Mouse (Mus musculus) intestine, embryonic 14.5 days (tissue): ENCODE measurements around the gene Tpi1. TPM values are rescaled to one million over a fixed set of nuclear protein-coding genes. Genes with fewer than 3 reads are reported as not detected.

Experiments
- ATAC-seq: fragments of 200-750 bp; cut with Nextera tagmentation; replicated peaks from 2 replicates; pipeline ENCODE4 v1.8.0; 2017; ENCODE audit warnings: low read depth, moderate number of reproducible peaks, moderate TSS enrichment, moderate library complexity; ENCODE audit not compliant: low FRiP score, low TSS enrichment
- DNase-seq: peaks from one replicate; pipeline ENCODE4 v3.0.0-alpha.2; 2018; ENCODE audit warnings: low spot score
- H3K27ac ChIP-seq: fragments of 300-500 bp; sonication (generic); 2 replicates; pipeline ENCODE4 v1.5.1; 2014; ENCODE audit warnings: low read depth, mild to moderate bottlenecking, control low read depth
- H3K27me3 ChIP-seq: fragments of 300-500 bp; sonication (generic); replicated peaks from 2 replicates; pipeline ENCODE4 v1.6.1; 2014; ENCODE audit warnings: low read length, control low read depth; ENCODE audit not compliant: control insufficient read depth, insufficient read depth
- H3K36me3 ChIP-seq: fragments of 300-500 bp; sonication (generic); 2 replicates; pipeline ENCODE4 v1.6.1; 2014; ENCODE audit warnings: low read length, control low read depth; ENCODE audit not compliant: control insufficient read depth, insufficient read depth
- H3K4me1 ChIP-seq: fragments of 300-500 bp; sonication (generic); replicated peaks from 2 replicates; pipeline ENCODE4 v1.6.1; 2014; ENCODE audit warnings: low read length, control low read depth, mixed read lengths; ENCODE audit not compliant: control insufficient read depth, insufficient read depth
- H3K4me2 ChIP-seq: fragments of 300-500 bp; sonication (generic); 2 replicates; pipeline ENCODE4 v1.6.1; 2014; ENCODE audit warnings: low read length
- H3K4me3 ChIP-seq: fragments of 300-500 bp; sonication (generic); 2 replicates; pipeline ENCODE4 v1.5.1; 2014; ENCODE audit warnings: low read depth, low read length, control low read depth, mixed read lengths
- H3K9ac ChIP-seq: fragments of 300-500 bp; sonication (generic); 2 replicates; pipeline ENCODE4 v1.6.1; 2014; ENCODE audit warnings: mild to moderate bottlenecking, low read length
- H3K9me3 ChIP-seq: fragments of 300-500 bp; sonication (generic); 2 replicates; pipeline ENCODE4 v1.6.1; 2016; ENCODE audit warnings: low read length, control low read depth; ENCODE audit not compliant: control insufficient read depth
- WGBS: fragments of 180-500 bp; shearing (Covaris S2); extraction: QIAGEN DNeasy Blood & Tissue Kit; methylation state at CpG from one replicate; pipeline ENCODE4 v1.1.7; 2014; 5-methylcytosine and 5-hydroxymethylcytosine counted together
- polyA plus RNA-seq: library from polyadenylated mRNA; unstranded; fragments of >200 nt; fragmentation: Nextera tagmentation; extraction: Ambion mirVana; gene quantifications from 2 replicates; pipeline ENCODE4 v1.2.1, GENCODE M21; 2014

The Tpi1 gene
- polyA plus RNA-seq, 1 experiment from 2014 or later, result 1,059 TPM

GRCm38 (mm10) chr6:124782436-124782835, 31.7 kb downstream of the Tpi1 start:
- DNase-seq, result peak; percentile 62
- Histone ChIP-seq H3K4me1 (peaks cover 14% of the 10 kb centered on the region; the same call in 1 of the 2 replicates), H3K9ac (no peak overlapping the region), H3K4me2 (peak overlapping the region; percentile 44), H3K9me3 (no peaks in the 10 kb centered on the region), H3K4me3 (peak overlapping the region; percentile 17; the same call in 1 of the 2 replicates), H3K36me3 (no peaks in the 10 kb centered on the region), H3K27me3 (0 out of 2 replicates have a peak, but pooled peaks cover 10% of the 10 kb centered on the region), H3K27ac (no peak overlapping the region)
- WGBS, result 26% methylated on average over 6 of the region's 6 CpGs
- no peak; the same call in 1 of the 2 replicates for ATAC-seq

GRCm38 (mm10) chr6:124780917-124781316, 33.2 kb downstream of the Tpi1 start:
- H3K9me3 ChIP-seq, result no peaks in the 10 kb centered on the region
- WGBS, result 87% methylated on average over 7 of the region's 7 CpGs

GRCm38 (mm10) chr6:124779984-124780416, 34.1 kb downstream of the Tpi1 start:
- WGBS, result 5% methylated on average over 10 of the region's 10 CpGs

More at GRCm38 (mm10) chr6:124780917-124781316, 33.2 kb downstream of the Tpi1 start:
- Histone ChIP-seq H3K4me2 (no peak overlapping the region), H3K4me1 (peaks cover 14% of the 10 kb centered on the region; the same call in 1 of the 2 replicates), H3K36me3 (no peaks in the 10 kb centered on the region), H3K9ac (no peak overlapping the region), H3K4me3 (no peak overlapping the region), H3K27me3 (0 out of 2 replicates have a peak, but pooled peaks cover 10% of the 10 kb centered on the region), H3K27ac (no peak overlapping the region)
- no peak for ATAC-seq
- no peak for DNase-seq

GRCm38 (mm10) chr6:124779222-124779983, 34.7 kb downstream of the Tpi1 start, which contains the start of gene Lrrc23:
Lrrc23 (minus strand) TSS chr6:124779727.
- peak; percentile 34; the same call in 1 of the 2 replicates for ATAC-seq
- WGBS, result 3% methylated on average over 23 of the region's 23 CpGs
- H3K4me1 ChIP-seq, result peaks cover 14% of the 10 kb centered on the region; the same call in 1 of the 2 replicates

More at GRCm38 (mm10) chr6:124779984-124780416, 34.1 kb downstream of the Tpi1 start:
- DNase-seq, result no peak
- Histone ChIP-seq H3K27me3 (0 out of 2 replicates have a peak, but pooled peaks cover 10% of the 10 kb centered on the region), H3K9me3 (no peaks in the 10 kb centered on the region), H3K27ac (no peak overlapping the region), H3K4me2 (peak overlapping the region; percentile 73), H3K36me3 (no peaks in the 10 kb centered on the region), H3K4me1 (peaks cover 14% of the 10 kb centered on the region; the same call in 1 of the 2 replicates), H3K4me3 (peak overlapping the region; percentile 40), H3K9ac (peak overlapping the region; percentile 29; the same call in 1 of the 2 replicates)
- no peak; the same call in 1 of the 2 replicates for ATAC-seq

GRCm38 (mm10) chr6:124770511-124770910, 43.6 kb downstream of the Tpi1 start:
- Histone ChIP-seq H3K9me3 (no peaks in the 10 kb centered on the region), H3K4me3 (no peak overlapping the region), H3K27ac (no peak overlapping the region), H3K9ac (no peak overlapping the region), H3K36me3 (no peaks in the 10 kb centered on the region), H3K4me1 (peaks cover 8% of the 10 kb centered on the region), H3K27me3 (0 out of 2 replicates have a peak, but pooled peaks cover 3% of the 10 kb centered on the region), H3K4me2 (no peak overlapping the region)
- ATAC-seq (no peak), DNase-seq (no peak)
- WGBS, result 86% methylated on average over 15 of the region's 15 CpGs

More at GRCm38 (mm10) chr6:124779222-124779983, 34.7 kb downstream of the Tpi1 start, which contains the start of gene Lrrc23:
- Histone ChIP-seq H3K9ac (peak within 1 kb of the TSS; percentile 29; the same call in 1 of the 2 replicates), H3K9me3 (no peaks in the 10 kb centered on the region), H3K4me3 (peak within 1 kb of the TSS; percentile 40), H3K27me3 (0 out of 2 replicates have a peak, but pooled peaks cover 10% of the 10 kb centered on the region), H3K27ac (no peak within 1 kb of the TSS), H3K4me2 (peak within 1 kb of the TSS; percentile 73), H3K36me3 (no peaks in the 10 kb centered on the region)
- DNase-seq, result peak; percentile 78

GRCm38 (mm10) chr6:124770013-124770412, 44.1 kb downstream of the Tpi1 start:
- Histone ChIP-seq H3K4me3 (peak overlapping the region; percentile 49; the same call in 1 of the 2 replicates), H3K27ac (no peak overlapping the region), H3K4me1 (peaks cover 8% of the 10 kb centered on the region), H3K9ac (peak overlapping the region; percentile 47), H3K9me3 (no peaks in the 10 kb centered on the region), H3K36me3 (no peaks in the 10 kb centered on the region), H3K4me2 (peak overlapping the region; percentile 95), H3K27me3 (0 out of 2 replicates have a peak, but pooled peaks cover 3% of the 10 kb centered on the region)
- 58% methylated on average over 7 of the region's 7 CpGs for WGBS
- DNase-seq, result no peak
- ATAC-seq, result no peak

GRCm38 (mm10) chr6:124769101-124769765, 44.9 kb downstream of the Tpi1 start, which contains the start of gene Eno2:
Eno2 (minus strand) TSS chr6:124769673.
- 1% methylated on average over 54 of the region's 54 CpGs for WGBS
- no peak within 1 kb of the TSS for H3K27ac ChIP-seq

DNA sequence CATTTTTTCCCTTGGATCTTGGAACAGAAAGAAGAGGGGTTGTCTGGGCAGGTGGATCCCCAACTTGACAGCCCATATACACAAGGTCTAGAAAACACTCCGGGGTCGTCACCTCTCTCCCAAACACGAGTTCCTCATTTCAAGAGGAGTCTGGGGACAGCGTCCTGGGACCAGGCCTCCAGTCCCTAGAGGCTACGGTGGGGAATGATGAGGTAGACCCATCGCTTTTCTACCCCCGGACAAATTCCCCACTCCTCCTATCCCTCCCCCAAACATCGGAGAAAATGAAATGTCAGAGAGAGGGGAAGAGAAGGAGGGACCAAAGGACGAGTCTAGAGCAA, 45.4 kb downstream of the Tpi1 start:
- Histone ChIP-seq H3K4me1 (peaks cover 8% of the 10 kb centered on the region), H3K9ac (peak overlapping the region; percentile 47), H3K4me2 (peak overlapping the region; percentile 95), H3K4me3 (peak overlapping the region; percentile 49), H3K9me3 (no peaks in the 10 kb centered on the region), H3K36me3 (no peaks in the 10 kb centered on the region), H3K27ac (no peak overlapping the region), H3K27me3 (0 out of 2 replicates have a peak, but pooled peaks cover 3% of the 10 kb centered on the region)
- ATAC-seq (0 out of 2 replicates have a peak, but pooled peaks have one; percentile 3), DNase-seq (no peak)
- 6% methylated on average over 9 of the region's 9 CpGs for WGBS

More at GRCm38 (mm10) chr6:124769101-124769765, 44.9 kb downstream of the Tpi1 start, which contains the start of gene Eno2:
- Histone ChIP-seq H3K9ac (peak within 1 kb of the TSS; percentile 47), H3K9me3 (no peaks in the 10 kb centered on the region), H3K4me3 (peak within 1 kb of the TSS; percentile 49), H3K4me1 (peaks cover 8% of the 10 kb centered on the region), H3K27me3 (0 out of 2 replicates have a peak, but pooled peaks cover 3% of the 10 kb centered on the region), H3K4me2 (peak within 1 kb of the TSS; percentile 95), H3K36me3 (no peaks in the 10 kb centered on the region)
- DNase-seq (peak; percentile 68), ATAC-seq (peak; percentile 74)
